Mouse (Mus musculus): ENCODE measurements around the gene Slc16a12.

Gene Slc16a12

GRCm38 (mm10) chr19:34726254-34726962, 20.7 kb downstream of the Slc16a12 start:
- DNase-seq = peak; percentile 10

- DNase-seq = no peak
Measured at GRCm38 (mm10) chr19:34725418-34725817, 21.7 kb downstream of the Slc16a12 start.

- DNase-seq = no peak
Measured at GRCm38 (mm10) chr19:34724598-34724997, 22.5 kb downstream of the Slc16a12 start.

- DNase-seq = no peak
Measured at GRCm38 (mm10) chr19:34722541-34722940, 24.5 kb downstream of the Slc16a12 start.

- no peak for DNase-seq
Measured at GRCm38 (mm10) chr19:34720130-34720529, 27.0 kb downstream of the Slc16a12 start.

- DNase-seq = no peak
Measured at GRCm38 (mm10) chr19:34718963-34719362, 28.1 kb downstream of the Slc16a12 start.

- DNase-seq = no peak
Measured at GRCm38 (mm10) chr19:34718478-34718877, 28.6 kb downstream of the Slc16a12 start.

- no peak for DNase-seq
Measured at GRCm38 (mm10) chr19:34715895-34716294, 31.2 kb downstream of the Slc16a12 start.

GRCm38 (mm10) chr19:34714250-34714666, 32.8 kb downstream of the Slc16a12 start:
- no peak for DNase-seq

- no peak for DNase-seq
Measured at GRCm38 (mm10) chr19:34712050-34712449, 35.0 kb downstream of the Slc16a12 start.

GRCm38 (mm10) chr19:34708221-34708620, 38.9 kb downstream of the Slc16a12 start:
- DNase-seq = no peak

GRCm38 (mm10) chr19:34707571-34707970, 39.5 kb downstream of the Slc16a12 start:
- no peak for DNase-seq

GRCm38 (mm10) chr19:34706261-34706660, 40.8 kb downstream of the Slc16a12 start:
- peak; percentile 50 for DNase-seq

- no peak for DNase-seq
Measured at GRCm38 (mm10) chr19:34705141-34705540, 41.9 kb downstream of the Slc16a12 start.

GRCm38 (mm10) chr19:34699300-34699699, 47.8 kb downstream of the Slc16a12 start:
- DNase-seq = no peak

- DNase-seq = no peak
Measured at GRCm38 (mm10) chr19:34698852-34699251, 48.2 kb downstream of the Slc16a12 start.

GRCm38 (mm10) chr19:34698432-34698831, 48.7 kb downstream of the Slc16a12 start:
- no peak for DNase-seq

GRCm38 (mm10) chr19:34697461-34697860, 49.6 kb downstream of the Slc16a12 start:
- no peak for DNase-seq

GRCm38 (mm10) chr19:34696352-34696986, 50.6 kb downstream of the Slc16a12 start:
- DNase-seq = peak; percentile 36

GRCm38 (mm10) chr19:34691402-34691801, 55.7 kb downstream of the Slc16a12 start:
- DNase-seq = no peak

GRCm38 (mm10) chr19:34685530-34685929, 61.6 kb downstream of the Slc16a12 start:
- no peak for DNase-seq

GRCm38 (mm10) chr19:34684857-34685256, 62.2 kb downstream of the Slc16a12 start:
- peak; percentile 60 for DNase-seq

- no peak for DNase-seq
Measured at GRCm38 (mm10) chr19:34678428-34678827, 68.7 kb downstream of the Slc16a12 start.

- DNase-seq = peak; percentile 71
Measured at GRCm38 (mm10) chr19:34673476-34673875, 73.6 kb downstream of the Slc16a12 start.
